Mouse (Mus musculus) MEL (cell line): Measurements from ENCODE around the gene Pappa2.

Experiments used
- CHD2 ChIP-seq: IDR thresholded peaks from 2 replicates; pipeline ENCODE4 v1.6.1; 2011; ENCODE audit warnings: low read length, improper control_type of control experiment
- CTCF ChIP-seq, 3 experiments: IDR thresholded peaks in 2 of 3; conservative IDR thresholded peaks in 1 of 3; 2 replicates each; pipeline ENCODE4 v1.5.1; 2011 to 2012; ENCODE audit warnings: low read length in 3 of 3, low read depth in 2 of 3, mild to moderate bottlenecking in 2 of 3, improper control_type of control experiment in 1 of 3, inconsistent platforms in 1 of 3, mixed read lengths in 1 of 3, moderate library complexity in 1 of 3; ENCODE audit not compliant: control insufficient read depth in 1 of 3, insufficient read depth in 1 of 3, poor library complexity in 1 of 3, severe bottlenecking in 1 of 3
- E2F4 ChIP-seq: IDR thresholded peaks from 2 replicates; pipeline ENCODE4 v1.6.1; 2011; ENCODE audit warnings: low read depth, low read length, improper control_type of control experiment, borderline replicate concordance
- ELF1 ChIP-seq: IDR thresholded peaks from 2 replicates; pipeline ENCODE4 v1.6.1; 2014; ENCODE audit warnings: low read depth, mild to moderate bottlenecking, inconsistent platforms, low read length, improper control_type of control experiment, moderate library complexity
- JUND ChIP-seq: IDR thresholded peaks from 2 replicates; pipeline ENCODE4 v1.6.1; 2011; ENCODE audit warnings: low read depth, mild to moderate bottlenecking, improper control_type of control experiment, low read length
- MAFK ChIP-seq: IDR thresholded peaks from 2 replicates; pipeline ENCODE4 v1.6.1; 2011; ENCODE audit warnings: low read depth, mild to moderate bottlenecking, low read length, improper control_type of control experiment, borderline replicate concordance
- MAX ChIP-seq: IDR thresholded peaks from 2 replicates; pipeline ENCODE4 v1.6.1; 2011; ENCODE audit warnings: low read length, improper control_type of control experiment
- MXI1 ChIP-seq: IDR thresholded peaks from 2 replicates; pipeline ENCODE4 v1.6.1; 2011; ENCODE audit warnings: mild to moderate bottlenecking, low read depth, low read length, improper control_type of control experiment
- POLR2A ChIP-seq, 2 experiments: IDR thresholded peaks; 2 replicates each; pipeline ENCODE4 v1.6.1; 2011 to 2012; ENCODE audit warnings: low read length in 2 of 2, mild to moderate bottlenecking in 2 of 2, control low read depth in 1 of 2, improper control_type of control experiment in 1 of 2, low read depth in 1 of 2, moderate library complexity in 1 of 2; ENCODE audit not compliant: control insufficient read depth in 1 of 2, insufficient read depth in 1 of 2, poor library complexity in 1 of 2
- POLR2AphosphoS2 ChIP-seq: IDR thresholded peaks from 2 replicates; pipeline ENCODE4 v1.6.1; 2011; ENCODE audit warnings: low read length, improper control_type of control experiment
- RAD21 ChIP-seq: IDR thresholded peaks from 2 replicates; pipeline ENCODE4 v1.6.1; 2011; ENCODE audit warnings: mild to moderate bottlenecking, low read depth, low read length, improper control_type of control experiment
- UBTF ChIP-seq: IDR thresholded peaks from 2 replicates; pipeline ENCODE4 v1.6.1; 2012; ENCODE audit warnings: low read depth, mild to moderate bottlenecking, inconsistent platforms, low read length, improper control_type of control experiment, moderate library complexity, borderline replicate concordance; ENCODE audit not compliant: insufficient read depth
- USF1 ChIP-seq: IDR thresholded peaks from 2 replicates; pipeline ENCODE4 v1.6.1; 2014; ENCODE audit warnings: low read depth, mild to moderate bottlenecking, inconsistent platforms, low read length, improper control_type of control experiment, moderate library complexity
- USF2 ChIP-seq, 2 experiments: IDR thresholded peaks; 2 replicates each; pipeline ENCODE4 v1.6.1; 2011 to 2012; ENCODE audit warnings: improper control_type of control experiment in 2 of 2, low read length in 2 of 2, borderline replicate concordance in 1 of 2, inconsistent platforms in 1 of 2, low read depth in 1 of 2, mild to moderate bottlenecking in 1 of 2; ENCODE audit not compliant: insufficient read depth in 1 of 2

- no peak for TF ChIP-seq POLR2A (IDR thresholded peaks at IDR 0.05; ENCODE audit: control insufficient read depth in 1 of 2, insufficient read depth in 1 of 2, low read depth in 1 of 2, low read length in 2 of 2, poor library complexity in 1 of 2)
- no peak for TF ChIP-seq USF2 (IDR thresholded peaks at IDR 0.05; ENCODE audit: borderline replicate concordance in 1 of 2, insufficient read depth in 1 of 2, low read depth in 1 of 2, low read length in 2 of 2)
- TF ChIP-seq RAD21, result no peak
- TF ChIP-seq MAX, result no peak
- TF ChIP-seq JUND, result no peak
- TF ChIP-seq USF1, result no peak
- no peak for TF ChIP-seq UBTF
- no peak for TF ChIP-seq MXI1
- TF ChIP-seq POLR2AphosphoS2, result no peak
- no peak for TF ChIP-seq CTCF (IDR thresholded peaks at IDR 0.05 in 2 of 3, conservative IDR thresholded peaks at IDR 0.05 in 1 of 3; ENCODE audit: control insufficient read depth in 1 of 3, insufficient read depth in 1 of 3, low read depth in 2 of 3, low read length in 3 of 3, poor library complexity in 1 of 3, severe bottlenecking in 1 of 3)
- TF ChIP-seq MAFK, result no peak
- no peak for TF ChIP-seq E2F4
- no peak for TF ChIP-seq CHD2
- no peak for TF ChIP-seq ELF1
Measured at GRCm38 (mm10) chr1:158917067-158917466, 63.2 kb downstream of the Pappa2 start.
